In the genomic region with DNA sequence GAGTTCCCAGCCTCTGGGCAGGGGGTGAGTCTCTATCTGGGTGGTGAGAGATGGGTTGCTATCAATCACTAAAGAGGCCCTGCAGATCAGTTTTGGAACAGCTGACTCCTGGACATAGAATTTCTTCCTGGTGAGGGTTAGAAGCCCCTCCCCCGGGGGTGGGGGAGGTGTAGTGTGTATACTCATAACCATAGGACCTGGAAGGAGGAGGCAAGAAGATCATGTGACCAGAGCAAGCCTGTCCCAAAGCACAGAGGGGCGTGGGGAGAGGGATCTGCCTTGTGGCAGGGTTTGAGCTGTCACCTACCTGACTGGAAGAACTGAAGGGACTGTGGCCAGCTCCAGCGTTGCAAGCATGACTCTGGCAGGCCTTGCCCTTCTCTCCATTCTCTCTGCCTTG, we compare ENCODE assay signal across 10 mouse cellular contexts. TPM values are rescaled to one million over a fixed set of nuclear protein-coding genes. Genes with fewer than 3 reads are reported as not detected.
DNase-seq lines count a peak whose midpoint lies in the region; ATAC-seq and TF ChIP-seq lines count a peak whose summit lies in the region.
"Had no signal": no experiment of that assay in that cellular context is flagged by ENCODE, and none has a peak within 500 bp of the region (broad histone marks: within the 10 kb centered on the region; RNA-seq: fewer than 3 reads in every experiment).

No protein-coding gene starts in this region.

- no peaks in the 10 kb centered on the region for H3K36me3 ChIP-seq in hindbrain, embryonic 16.5 days (ENCODE audit: control insufficient read depth, insufficient read depth, low read length)

- H3K27me3 ChIP-seq in hindbrain, embryonic 16.5 days (replicated peaks; ENCODE audit: control insufficient read depth, insufficient read depth, low read length): no peaks in the 10 kb centered on the region

- H3K27ac ChIP-seq in left cerebral cortex, adult 2 months: peak overlapping the region; percentile 91
- no peak overlapping the region for H3K27ac ChIP-seq in hindbrain, embryonic 16.5 days (ENCODE audit: low read depth, low read length)
- H3K27ac ChIP-seq in olfactory bulb, adult 2 months (ENCODE audit: insufficient read depth, low read depth, low read length): 0 out of 2 replicates have a peak overlapping the region, but pooled peaks have one; percentile 40

- H3K4me1 ChIP-seq in hindbrain, embryonic 16.5 days (ENCODE audit: control insufficient read depth, insufficient read depth, low read depth, low read length): peaks cover 2% of the 10 kb centered on the region; the same call in 1 of the 2 replicates
- peaks cover 2% of the 10 kb centered on the region; the same call in 1 of the 2 replicates for H3K4me1 ChIP-seq in olfactory bulb, adult 2 months (ENCODE audit: control insufficient read depth, insufficient read depth, low read length)

- H3K4me3 ChIP-seq in left cerebral cortex, adult 2 months: no peak overlapping the region
- no peak overlapping the region for H3K4me3 ChIP-seq in hindbrain, embryonic 16.5 days (ENCODE audit: low read length)
- H3K4me3 ChIP-seq in olfactory bulb, adult 2 months (ENCODE audit: insufficient read depth, low read depth, low read length): no peak overlapping the region

- no peak for DNase-seq in left cerebral cortex, adult 2 months (ENCODE audit: extremely low spot score in 1 of 2, low spot score in 2 of 2)
- no peak for DNase-seq in left cerebral cortex, postnatal 10 days (ENCODE audit: extremely low spot score in 1 of 2, low spot score in 2 of 2)
- DNase-seq in embryo, embryonic 10.5 days (ENCODE audit: low spot score): peak; percentile 58
- DNase-seq in cerebellum, postnatal 10 days: no peak
- DNase-seq in left cerebral cortex, adult 18-20 months (ENCODE audit: low spot score in 2 of 2): no peak
- DNase-seq: cerebellum, postnatal 36 days; heart, postnatal 14 days had no signal

- intact Hi-C loops in left cerebral cortex, adult 2 months (cut with DNase I): no loop called here
- intact Hi-C loops in left cerebral cortex, postnatal 10 days (cut with DNase I): no loop called here

- TF ChIP-seq CTCF in left cerebral cortex, adult 2 months (IDR thresholded peaks at IDR 0.05): no peak
- no peak for TF ChIP-seq CTCF in olfactory bulb, adult 2 months (IDR thresholded peaks at IDR 0.05; ENCODE audit: insufficient read depth, low read depth, low read length)

- no peaks in the 10 kb centered on the region for H3K9me3 ChIP-seq in hindbrain, embryonic 16.5 days (ENCODE audit: control insufficient read depth, low read length)

- no peak for TF ChIP-seq POLR2A in olfactory bulb, adult 2 months (IDR thresholded peaks at IDR 0.05; ENCODE audit: insufficient read depth, low read depth, low read length)

- no peak overlapping the region for H3K9ac ChIP-seq in hindbrain, embryonic 16.5 days (ENCODE audit: low read depth, low read length)

- WGBS in hindbrain, embryonic 16.5 days: 34% methylated on average over 3 of the region's 3 CpGs
- WGBS in olfactory bulb, adult 2 months: 46% methylated on average over 3 of the region's 3 CpGs

- ATAC-seq in hindbrain, embryonic 16.5 days: peak; percentile 37; the same call in 1 of the 2 replicates
- ATAC-seq in cerebellum, adult (ENCODE audit: insufficient number of reproducible peaks, low FRiP score, low TSS enrichment): no peak

- no peak overlapping the region for H3K4me2 ChIP-seq in hindbrain, embryonic 16.5 days (ENCODE audit: low read length)

RNA-seq across cellular contexts. Expression of gene Rpp14, which starts 18.1 kb away (rescaled TPM):
- 10 to 100 TPM; 32.7 to 40.2 TPM for total RNA-seq in left cerebral cortex, adult 2 months (2021)
- 10 to 100 TPM; 22.2 to 28.3 TPM for total RNA-seq in left cerebral cortex, postnatal 10 days (2021)
- polyA plus RNA-seq in hindbrain, embryonic 16.5 days (2015; fragmentation: Nextera tagmentation; extraction: Ambion mirVana): 50.1 and 50.8 TPM in 2 replicates
- polyA plus RNA-seq in olfactory bulb, adult 2 months (2012; ENCODE audit: insufficient read depth, insufficient read length, low replicate concordance, missing spikeins): not detected in 2 replicates
- 10 to 100 TPM; 28.1 to 28.9 TPM for total RNA-seq in left cerebral cortex, adult 18-20 months (2021)

RNA-seq across cellular contexts. Expression of gene Pxk, which starts 35.9 kb away (rescaled TPM):
- total RNA-seq in left cerebral cortex, adult 2 months (2021): 10 to 100 TPM; 34.5 to 36.6 TPM
- 10 to 100 TPM; 27.4 to 29.6 TPM for total RNA-seq in left cerebral cortex, postnatal 10 days (2021)
- 67.9 and 70.4 TPM in 2 replicates for polyA plus RNA-seq in hindbrain, embryonic 16.5 days (2015; fragmentation: Nextera tagmentation; extraction: Ambion mirVana)
- polyA plus RNA-seq in olfactory bulb, adult 2 months (2012; ENCODE audit: insufficient read depth, insufficient read length, low replicate concordance, missing spikeins): not detected in 2 replicates
- total RNA-seq in left cerebral cortex, adult 18-20 months (2021): 10 to 100 TPM; 36.7 to 37.9 TPM

RNA-seq across cellular contexts. Expression of gene Abhd6, which starts 59.4 kb away (rescaled TPM):
- 10 to 100 TPM; 69.2 to 78.7 TPM for total RNA-seq in left cerebral cortex, adult 2 months (2021)
- 10 to 100 TPM; 51.8 to 52.3 TPM for total RNA-seq in left cerebral cortex, postnatal 10 days (2021)
- polyA plus RNA-seq in hindbrain, embryonic 16.5 days (2015; fragmentation: Nextera tagmentation; extraction: Ambion mirVana): 39.3 and 42.5 TPM in 2 replicates
- not detected in 2 replicates for polyA plus RNA-seq in olfactory bulb, adult 2 months (2012; ENCODE audit: insufficient read depth, insufficient read length, low replicate concordance, missing spikeins)
- total RNA-seq in left cerebral cortex, adult 18-20 months (2021): 10 to 100 TPM; 74.8 to 75.0 TPM
